Mouse (Mus musculus) liver, embryonic 14.5 days (tissue): Measurements from ENCODE around the gene Polr3b. TPM values are rescaled to one million over a fixed set of nuclear protein-coding genes. Genes with fewer than 3 reads are reported as not detected.
A peak's percentile ranks its signal among the peaks of the same experiment; 100 is the strongest.

ENCODE experiments used
- ATAC-seq: fragments of 200-750 bp; cut with Nextera tagmentation; 2 replicates; pipeline ENCODE4 v1.8.0; 2017; ENCODE audit warnings: moderate number of reproducible peaks, mild to moderate bottlenecking, moderate library complexity; ENCODE audit not compliant: insufficient read depth
- DNase-seq, 3 experiments: peaks; one replicate each; pipeline ENCODE4 v3.0.0-alpha.2; 2012 to 2013; ENCODE audit warnings: low read depth in 3 of 3, low spot score in 3 of 3
- H3K27ac ChIP-seq: fragments of 300-500 bp; sonication (generic); 2 replicates; pipeline ENCODE4 v1.5.1; 2014; ENCODE audit warnings: moderate library complexity, mild to moderate bottlenecking, control low read depth, inconsistent platforms
- H3K27me3 ChIP-seq: fragments of 300-500 bp; sonication (generic); 2 replicates; pipeline ENCODE4 v1.6.1; 2014; ENCODE audit warnings: mild to moderate bottlenecking, low read length, moderate library complexity; ENCODE audit not compliant: control insufficient read depth, insufficient read depth
- H3K36me3 ChIP-seq: fragments of 300-500 bp; sonication (generic); replicated peaks from 2 replicates; pipeline ENCODE4 v1.6.1; 2014; ENCODE audit warnings: low read depth; ENCODE audit not compliant: control insufficient read depth, insufficient read depth
- H3K4me1 ChIP-seq, 2 experiments: fragments of 200-500 bp in 1 of 2; fragments of 300-500 bp in 1 of 2; sonication (generic) in 1 of 2; replicated peaks; 2 replicates each; pipeline ENCODE4 v1.6.1; 2012 to 2014; ENCODE audit warnings: antibody characterized with exemption in 1 of 2, inconsistent platforms in 1 of 2, low read length in 1 of 2; ENCODE audit not compliant: control insufficient read depth in 2 of 2, insufficient read depth in 2 of 2
- H3K4me2 ChIP-seq: fragments of 300-500 bp; sonication (generic); 2 replicates; pipeline ENCODE4 v1.6.1; 2014; ENCODE audit warnings: low read depth, mild to moderate bottlenecking, control low read depth, moderate library complexity
- H3K4me3 ChIP-seq, 2 experiments: fragments of 200-500 bp in 1 of 2; fragments of 300-500 bp in 1 of 2; sonication (generic) in 1 of 2; 2 replicates each; pipeline ENCODE4 v1.5.1; 2012 to 2014; ENCODE audit warnings: low read depth in 2 of 2, low read length in 2 of 2, mild to moderate bottlenecking in 2 of 2, control low read depth in 1 of 2, inconsistent platforms in 1 of 2, moderate library complexity in 1 of 2; ENCODE audit not compliant: insufficient read depth in 1 of 2
- H3K9ac ChIP-seq: fragments of 300-500 bp; sonication (generic); replicated peaks from 2 replicates; pipeline ENCODE4 v1.6.1; 2014; ENCODE audit warnings: mild to moderate bottlenecking, control low read depth, moderate library complexity
- H3K9me3 ChIP-seq: fragments of 300-500 bp; sonication (generic); 2 replicates; pipeline ENCODE4 v1.6.1; 2016; ENCODE audit warnings: low read length, mixed read lengths; ENCODE audit not compliant: control insufficient read depth
- CTCF ChIP-seq: IDR thresholded peaks from 2 replicates; pipeline ENCODE4 v1.5.1; 2016; ENCODE audit warnings: antibody characterized with exemption, low read depth, control low read depth
- EP300 ChIP-seq: IDR thresholded peaks from 2 replicates; pipeline ENCODE4 v1.6.1; 2016; ENCODE audit warnings: antibody characterized with exemption, low read depth
- WGBS: fragments of 180-500 bp; shearing (Covaris S2); extraction: QIAGEN DNeasy Blood & Tissue Kit; methylation state at CpG from one replicate; pipeline ENCODE4 v1.1.7; 2014; ENCODE audit not compliant: insufficient replicate concordance; 5-methylcytosine and 5-hydroxymethylcytosine counted together
- polyA plus RNA-seq, 2 experiments: library from polyadenylated mRNA; depleted of rRNA in 1 of 2; stranded (reverse) in 1 of 2; unstranded in 1 of 2; fragments of >200 nt; fragmentation: Nextera tagmentation in 1 of 2; extraction: Ambion mirVana in 1 of 2; gene quantifications; 2 replicates each; pipeline versions ENCODE4 v1.2.1 to v1.2.3; 2012 to 2014

Gene Polr3b
- polyA plus RNA-seq (2012; rRNA removed) (2.2 and 3.7 TPM in 2 replicates), polyA plus RNA-seq (2014; fragmentation: Nextera tagmentation; extraction: Ambion mirVana) (5.8 and 6.5 TPM in 2 replicates)

GRCm38 (mm10) chr10:84621826-84622790 lies at the start of gene Polr3b:
Gene Polr3b, plus strand, starts transcription at chr10:84622292.
- H3K4me2 ChIP-seq, result peak within 1 kb of the TSS; percentile 90
- H3K4me1 ChIP-seq, result peaks cover 3 to 12% of the 10 kb centered on the region in 2 experiments
- TF ChIP-seq CTCF (peak; percentile 37), EP300 (peak; percentile 28)
- DNase-seq (peak; percentile 86 to 91 (median 88)), ATAC-seq (peak; percentile 97)
- no peaks in the 10 kb centered on the region for H3K9me3 ChIP-seq
- WGBS, result 6% methylated on average over 53 of the region's 53 CpGs
- H3K27me3 ChIP-seq, result no peaks in the 10 kb centered on the region
- peak within 1 kb of the TSS; percentile 73 for H3K27ac ChIP-seq
- peak within 1 kb of the TSS; percentile 41 for H3K9ac ChIP-seq
- peak within 1 kb of the TSS; percentile 66 to 86 for H3K4me3 ChIP-seq
- H3K36me3 ChIP-seq, result no peaks in the 10 kb centered on the region

DNA sequence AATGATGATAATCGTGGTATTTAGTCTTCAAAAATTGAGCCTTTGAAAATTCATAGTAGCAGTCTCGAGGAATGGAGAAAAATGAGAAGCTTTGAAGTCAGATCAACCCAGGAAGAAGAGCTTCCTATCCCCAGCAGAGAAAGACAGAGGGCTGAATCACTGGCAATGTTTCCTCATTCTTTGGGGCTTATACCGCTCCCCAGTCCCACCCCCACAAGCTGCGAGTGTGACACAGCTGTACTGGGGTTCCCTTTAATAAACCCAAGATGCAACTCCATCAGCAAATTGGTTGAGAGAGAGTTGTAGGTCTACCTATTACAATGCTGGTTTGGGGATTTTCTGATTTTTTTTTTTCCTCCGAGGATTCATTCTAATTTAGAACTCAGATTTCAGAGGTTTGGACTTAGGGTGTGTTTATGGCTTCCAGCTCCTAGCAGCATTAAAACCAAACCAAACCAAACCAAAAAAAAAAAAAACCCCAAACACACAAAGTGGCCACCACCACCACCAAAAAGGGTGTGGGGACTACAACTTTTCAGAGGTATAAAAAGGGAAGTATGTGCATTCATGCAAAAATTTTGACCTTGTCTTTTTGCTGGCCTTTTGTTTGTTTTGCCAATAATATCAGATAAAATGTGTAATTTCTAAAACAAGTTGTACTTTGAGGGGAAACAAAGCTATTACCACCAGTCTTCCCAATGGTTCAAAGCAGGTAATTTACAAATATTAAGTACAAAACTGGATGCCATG lies 48.2 kb upstream of the Polr3b start:
- Histone ChIP-seq H3K27ac (peak overlapping the region; percentile 94), H3K4me2 (no peak overlapping the region; the same call in 1 of the 2 replicates), H3K4me3 (no peak overlapping the region), H3K36me3 (no peaks in the 10 kb centered on the region), H3K9me3 (no peaks in the 10 kb centered on the region), H3K9ac (peak overlapping the region; percentile 68; the same call in 1 of the 2 replicates), H3K27me3 (no peaks in the 10 kb centered on the region), H3K4me1 (peaks cover 25 to 29% of the 10 kb centered on the region in 2 experiments)
- no peak for TF ChIP-seq CTCF
- TF ChIP-seq EP300, result no peak
- DNase-seq (no peak), ATAC-seq (no peak)
- WGBS, result 39% methylated on average over 5 of the region's 5 CpGs

DNA sequence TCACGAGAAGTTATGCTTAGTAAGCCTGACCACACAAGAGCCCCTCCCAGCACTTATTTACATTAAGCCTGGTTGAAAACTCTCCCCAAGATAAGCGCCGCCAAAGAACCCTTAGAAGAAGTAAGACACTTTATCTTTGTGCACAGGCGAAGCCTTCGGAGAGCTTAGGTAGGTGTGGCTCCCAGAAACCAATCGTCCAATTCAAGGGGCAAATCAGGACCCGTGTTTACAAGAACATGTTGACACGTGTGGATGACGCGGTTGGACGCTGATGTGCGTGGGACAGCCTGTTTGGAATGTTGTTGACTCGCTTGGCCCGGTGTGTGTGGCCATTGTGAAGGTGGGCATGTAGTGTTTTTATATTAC lies 46.1 kb upstream of the Polr3b start:
- no peaks in the 10 kb centered on the region for H3K27me3 ChIP-seq
- WGBS, result under 1% methylated on average over 14 of the region's 14 CpGs
- DNase-seq (peak; percentile 97 to 99 (median 98)), ATAC-seq (peak; percentile 91)
- peak overlapping the region; percentile 99 for H3K4me2 ChIP-seq
- peak overlapping the region; percentile 94 for H3K27ac ChIP-seq
- peak overlapping the region; percentile 85 for H3K9ac ChIP-seq
- H3K4me3 ChIP-seq, result peak overlapping the region; percentile 74 to 95
- H3K4me1 ChIP-seq, result peaks cover 25 to 34% of the 10 kb centered on the region in 2 experiments
- H3K36me3 ChIP-seq, result no peaks in the 10 kb centered on the region
- no peaks in the 10 kb centered on the region for H3K9me3 ChIP-seq
- TF ChIP-seq CTCF (no peak), EP300 (peak; percentile 95)

- Histone ChIP-seq H3K27ac (peak within 1 kb of the TSS; percentile 94), H3K4me1 (peaks cover 25 to 36% of the 10 kb centered on the region in 2 experiments), H3K9ac (peak within 1 kb of the TSS; percentile 85), H3K9me3 (no peaks in the 10 kb centered on the region), H3K4me2 (peak within 1 kb of the TSS; percentile 99), H3K36me3 (no peaks in the 10 kb centered on the region), H3K27me3 (no peaks in the 10 kb centered on the region), H3K4me3 (peak within 1 kb of the TSS; percentile 74 to 95)
- TF ChIP-seq EP300 (peak; percentile 37; the same call in 1 of the 2 replicates), CTCF (0 out of 2 replicates have a peak, but pooled peaks have one; percentile 28)
- WGBS, result under 1% methylated on average over 46 of the region's 46 CpGs
- DNase-seq (peak; percentile 86 to 89 (median 88)), ATAC-seq (peak; percentile 94)
Observed at GRCm38 (mm10) chr10:84576395-84577070, 45.6 kb upstream of the Polr3b start, which contains the start of gene Tcp11l2. Gene Tcp11l2, plus strand, starts transcription at chr10:84576626.
